Mouse (Mus musculus) liver, embryonic 11.5 days (tissue): ENCODE results near the gene Srpk2. TPM values are rescaled to one million over a fixed set of nuclear protein-coding genes. Genes with fewer than 3 reads are reported as not detected.

Experiments used
- ATAC-seq: fragments of 200-750 bp; cut with Nextera tagmentation; replicated peaks from 2 replicates; pipeline ENCODE4 v1.8.0; 2017; ENCODE audit warnings: moderate number of reproducible peaks, mild to moderate bottlenecking, moderate TSS enrichment, moderate library complexity; ENCODE audit not compliant: low FRiP score
- DNase-seq: peaks from one replicate; pipeline ENCODE4 v3.0.0-alpha.2; 2017; ENCODE audit warnings: low spot score
- H3K27ac ChIP-seq: fragments of 300-500 bp; sonication (generic); 2 replicates; pipeline ENCODE4 v1.5.1; 2014; ENCODE audit warnings: mild to moderate bottlenecking, low read depth, low read length, control low read depth
- H3K27me3 ChIP-seq: fragments of 300-500 bp; sonication (generic); replicated peaks from 2 replicates; pipeline ENCODE4 v1.6.1; 2014; ENCODE audit warnings: low read length, mixed read lengths; ENCODE audit not compliant: control insufficient read depth, insufficient read depth
- H3K36me3 ChIP-seq: fragments of 300-500 bp; sonication (generic); 2 replicates; pipeline ENCODE4 v1.6.1; 2014; ENCODE audit warnings: mild to moderate bottlenecking, low read length, moderate library complexity, mixed read lengths; ENCODE audit not compliant: control insufficient read depth, insufficient read depth
- H3K4me1 ChIP-seq: fragments of 300-500 bp; sonication (generic); replicated peaks from 2 replicates; pipeline ENCODE4 v1.6.1; 2014; ENCODE audit warnings: low read length, mixed read lengths; ENCODE audit not compliant: control insufficient read depth, insufficient read depth
- H3K4me2 ChIP-seq: fragments of 300-500 bp; sonication (generic); 2 replicates; pipeline ENCODE4 v1.6.1; 2014; ENCODE audit warnings: mild to moderate bottlenecking, control low read depth, moderate library complexity
- H3K4me3 ChIP-seq: fragments of 300-500 bp; sonication (generic); 2 replicates; pipeline ENCODE4 v1.5.1; 2014; ENCODE audit warnings: low read depth, low read length, control low read depth
- H3K9ac ChIP-seq: fragments of 300-500 bp; sonication (generic); 2 replicates; pipeline ENCODE4 v1.6.1; 2014; ENCODE audit warnings: low read depth, low read length, control low read depth
- H3K9me3 ChIP-seq: fragments of 300-500 bp; sonication (generic); 2 replicates; pipeline ENCODE4 v1.6.1; 2016; ENCODE audit warnings: low read length, inconsistent platforms, mixed read lengths; ENCODE audit not compliant: control insufficient read depth
- WGBS: fragments of 180-500 bp; shearing (Covaris S2); extraction: QIAGEN DNeasy Blood & Tissue Kit; methylation state at CpG from one replicate; pipeline ENCODE4 v1.1.7; 2014; 5-methylcytosine and 5-hydroxymethylcytosine counted together
- polyA plus RNA-seq: library from polyadenylated mRNA; unstranded; fragments of >200 nt; fragmentation: Nextera tagmentation; extraction: Ambion mirVana; gene quantifications from 2 replicates; pipeline ENCODE4 v1.2.1, GENCODE M21; 2014

Gene Srpk2
- polyA plus RNA-seq, 1 experiment from 2014 or later = 20.7 TPM

DNA sequence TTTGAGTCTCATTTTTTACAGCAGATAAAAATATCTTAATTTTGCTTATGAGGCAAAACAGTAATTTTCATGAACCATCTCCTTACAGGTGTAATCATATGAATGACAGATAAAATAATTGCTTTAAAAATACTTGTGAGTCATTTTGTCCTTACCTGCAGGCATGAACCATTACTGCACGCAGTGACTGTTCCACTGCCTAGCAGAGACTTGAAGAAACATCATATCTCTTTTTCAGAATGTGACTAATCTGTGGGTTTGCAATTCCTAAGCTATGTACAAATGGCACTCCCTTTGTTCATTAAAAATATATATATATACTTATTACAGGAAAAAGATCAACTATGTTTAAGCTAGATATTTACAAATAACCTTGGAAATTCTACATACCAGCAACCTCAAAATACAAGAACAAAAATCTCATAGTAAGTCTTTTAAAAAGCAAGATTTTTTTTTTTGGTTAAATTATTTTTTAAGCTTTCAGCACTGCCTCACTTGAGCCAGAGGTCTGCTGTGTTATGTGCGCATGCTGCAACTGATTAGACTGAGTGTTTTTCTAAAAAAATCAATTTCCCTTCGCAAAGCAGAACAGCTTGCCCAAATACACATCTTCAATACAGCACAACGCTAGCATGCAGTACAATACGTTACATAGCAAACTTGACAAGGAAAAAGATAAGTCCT lies 68.7 kb downstream of the Srpk2 start:
- peak; percentile 46; the same call in 1 of the 2 replicates for ATAC-seq
- peak overlapping the region; percentile 59 for H3K9ac ChIP-seq
- no peaks in the 10 kb centered on the region for H3K9me3 ChIP-seq
- peak overlapping the region; percentile 56 for H3K4me3 ChIP-seq
- WGBS = 39% methylated on average over 5 of the region's 5 CpGs
- H3K4me1 ChIP-seq = 0 out of 2 replicates have a peak, but pooled peaks cover 2% of the 10 kb centered on the region
- H3K36me3 ChIP-seq = no peaks in the 10 kb centered on the region
- no peak for DNase-seq
- peak overlapping the region; percentile 61 for H3K27ac ChIP-seq
- H3K4me2 ChIP-seq = peak overlapping the region; percentile 74
- no peaks in the 10 kb centered on the region for H3K27me3 ChIP-seq

DNA sequence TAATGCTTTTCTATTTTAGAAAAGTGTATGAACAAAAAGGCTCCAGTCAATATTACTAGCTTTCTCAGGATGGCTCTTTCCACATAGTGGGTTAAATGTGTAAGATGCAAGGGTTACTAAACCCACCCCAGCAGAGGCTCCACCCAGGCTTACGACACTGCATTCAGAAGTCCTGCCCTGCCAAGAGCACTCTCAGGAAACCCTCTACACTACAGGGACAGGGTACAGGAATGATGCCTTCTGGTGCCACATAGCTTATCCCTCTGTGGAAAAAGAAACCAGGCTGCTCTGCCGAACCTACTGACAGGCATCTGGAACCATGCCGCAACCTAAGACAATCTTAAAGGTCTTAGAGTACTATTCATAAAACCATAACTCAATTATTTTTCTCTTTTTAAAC lies 71.6 kb downstream of the Srpk2 start:
- Histone ChIP-seq H3K27ac (no peak overlapping the region), H3K9ac (no peak overlapping the region), H3K4me3 (no peak overlapping the region), H3K4me2 (no peak overlapping the region), H3K4me1 (0 out of 2 replicates have a peak, but pooled peaks cover 2% of the 10 kb centered on the region), H3K36me3 (no peaks in the 10 kb centered on the region), H3K9me3 (no peaks in the 10 kb centered on the region), H3K27me3 (no peaks in the 10 kb centered on the region)
- WGBS = 84% methylated on average over 3 of the region's 3 CpGs
- ATAC-seq (no peak), DNase-seq (no peak)

DNA sequence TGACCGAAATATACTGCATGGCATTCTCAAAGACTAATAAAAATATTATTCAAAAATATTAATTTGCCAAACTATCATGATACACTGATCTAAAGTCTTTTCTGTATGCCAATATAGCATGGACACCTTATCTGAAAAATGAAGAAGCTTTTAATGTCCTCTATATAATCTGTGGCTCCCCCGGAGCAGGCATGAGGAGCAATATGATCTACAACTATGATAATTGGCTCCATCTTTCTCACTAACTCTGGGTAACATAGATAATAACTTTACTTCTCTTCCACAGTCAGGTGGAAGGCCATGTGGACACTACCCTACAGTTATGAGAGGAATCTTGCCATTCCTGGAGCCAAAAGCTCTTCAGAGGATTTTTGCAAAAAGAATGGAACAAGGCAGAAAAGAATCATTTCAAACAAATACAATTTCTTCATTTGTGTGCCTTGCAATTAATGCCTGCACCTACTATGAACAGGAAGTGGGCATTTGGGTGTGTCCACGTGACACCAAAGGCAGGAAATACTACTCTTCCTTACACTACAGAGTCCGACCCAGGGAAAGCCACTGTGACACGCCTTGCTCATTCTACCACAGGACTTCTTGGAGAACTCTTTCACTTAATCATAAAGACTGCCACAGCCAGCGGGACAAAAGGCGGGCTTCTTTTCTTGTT lies 80.2 kb downstream of the Srpk2 start:
- peak overlapping the region; percentile 40 for H3K4me2 ChIP-seq
- H3K36me3 ChIP-seq = no peaks in the 10 kb centered on the region
- ATAC-seq = peak; percentile 39
- no peaks in the 10 kb centered on the region for H3K27me3 ChIP-seq
- peaks cover 5% of the 10 kb centered on the region; the same call in 1 of the 2 replicates for H3K4me1 ChIP-seq
- no peak overlapping the region for H3K27ac ChIP-seq
- DNase-seq = no peak
- H3K9ac ChIP-seq = no peak overlapping the region
- no peaks in the 10 kb centered on the region for H3K9me3 ChIP-seq
- H3K4me3 ChIP-seq = no peak overlapping the region
- 50% methylated on average over 7 of the region's 7 CpGs for WGBS

DNA sequence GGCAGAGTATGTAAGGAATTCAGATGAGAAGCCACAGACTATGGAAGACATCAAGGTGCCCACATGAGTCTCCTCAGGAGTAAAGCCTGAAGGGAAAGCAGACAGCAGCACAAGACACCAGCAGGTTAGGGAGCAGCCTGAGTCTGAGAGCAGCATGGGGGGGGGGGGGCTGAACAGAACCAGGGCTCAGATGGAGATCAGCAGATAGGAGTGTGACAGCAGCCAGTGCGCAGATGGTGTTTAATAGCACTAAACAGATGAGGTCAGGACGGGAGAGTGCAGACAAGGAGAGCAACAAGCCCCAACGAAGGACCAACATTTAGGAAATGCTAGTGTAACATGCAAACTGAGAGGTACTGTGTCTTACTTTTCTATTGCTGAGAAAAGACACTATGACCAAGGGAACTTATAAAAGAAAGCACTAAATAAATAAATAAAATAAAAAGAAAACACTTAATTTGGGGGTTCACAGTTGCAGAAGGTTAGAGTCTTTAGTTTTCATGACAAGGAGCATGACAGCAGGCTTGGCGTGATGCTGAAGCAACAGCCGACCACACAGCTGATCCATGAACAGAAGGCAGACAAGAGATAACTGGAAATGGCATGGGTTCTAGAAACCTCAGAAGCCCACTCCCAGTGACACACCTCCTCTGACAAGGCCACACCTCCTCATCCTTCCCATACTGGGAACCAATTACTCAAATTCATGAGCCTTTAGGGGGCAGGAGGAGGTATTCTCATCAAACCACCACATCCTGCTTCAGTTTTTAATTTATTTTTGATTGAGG lies 84.5 kb downstream of the Srpk2 start:
- no peak overlapping the region for H3K4me2 ChIP-seq
- H3K27ac ChIP-seq = no peak overlapping the region
- ATAC-seq (no peak), DNase-seq (no peak)
- 63% methylated on average over 5 of the region's 5 CpGs for WGBS
- no peaks in the 10 kb centered on the region for H3K36me3 ChIP-seq
- H3K9ac ChIP-seq = no peak overlapping the region
- no peak overlapping the region for H3K4me3 ChIP-seq
- H3K9me3 ChIP-seq = no peaks in the 10 kb centered on the region
- no peaks in the 10 kb centered on the region for H3K27me3 ChIP-seq
- peaks cover 19% of the 10 kb centered on the region for H3K4me1 ChIP-seq

DNA sequence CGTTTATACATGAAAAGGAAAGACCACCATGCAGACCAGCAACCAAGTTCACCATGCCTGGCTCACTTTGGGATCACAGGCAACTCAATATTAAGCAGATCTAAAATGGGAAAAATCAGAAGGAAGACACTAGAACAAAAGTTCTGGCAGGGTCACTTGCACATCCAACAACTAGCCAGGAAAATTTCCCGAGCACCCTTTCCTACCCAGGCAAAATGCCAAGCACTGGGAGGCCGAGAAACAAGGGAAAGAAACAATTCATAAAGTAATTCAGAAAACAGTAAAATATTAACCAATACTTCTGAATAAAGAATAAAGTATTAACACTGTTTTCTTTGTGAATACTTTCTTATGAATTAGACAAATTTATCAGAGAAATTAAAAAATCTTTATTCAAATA lies 85.2 kb downstream of the Srpk2 start:
- Histone ChIP-seq H3K9me3 (no peaks in the 10 kb centered on the region), H3K4me2 (no peak overlapping the region), H3K27ac (no peak overlapping the region), H3K36me3 (no peaks in the 10 kb centered on the region), H3K27me3 (no peaks in the 10 kb centered on the region), H3K9ac (no peak overlapping the region), H3K4me1 (peaks cover 15% of the 10 kb centered on the region), H3K4me3 (no peak overlapping the region)
- no peak for ATAC-seq
- DNase-seq = no peak
- WGBS = 72% methylated on average over 3 of the region's 3 CpGs

DNA sequence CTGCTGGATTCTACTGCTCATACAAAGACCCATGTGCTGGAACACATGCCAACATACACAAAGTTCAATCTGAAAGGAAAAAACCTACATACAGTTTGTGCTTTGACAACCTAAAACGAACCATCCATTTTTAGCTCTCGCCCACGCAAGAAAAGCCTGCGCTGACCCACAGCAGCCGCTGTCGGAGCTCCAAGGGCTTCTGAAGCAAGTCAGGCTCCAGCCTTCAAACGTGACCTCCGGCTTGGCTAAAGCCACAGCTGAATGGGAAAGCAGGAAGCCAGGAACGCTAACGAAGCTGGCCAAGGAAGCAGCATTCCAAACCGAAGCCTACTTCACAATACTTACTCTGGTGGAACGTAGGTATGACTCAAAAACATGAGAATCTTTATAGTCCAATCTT lies 85.9 kb downstream of the Srpk2 start:
- Histone ChIP-seq H3K9ac (no peak overlapping the region), H3K4me3 (no peak overlapping the region), H3K36me3 (no peaks in the 10 kb centered on the region), H3K4me1 (peaks cover 14% of the 10 kb centered on the region), H3K27me3 (no peaks in the 10 kb centered on the region), H3K27ac (no peak overlapping the region), H3K9me3 (no peaks in the 10 kb centered on the region), H3K4me2 (no peak overlapping the region)
- WGBS = 71% methylated on average over 12 of the region's 12 CpGs
- no peak for ATAC-seq
- DNase-seq = no peak

DNA sequence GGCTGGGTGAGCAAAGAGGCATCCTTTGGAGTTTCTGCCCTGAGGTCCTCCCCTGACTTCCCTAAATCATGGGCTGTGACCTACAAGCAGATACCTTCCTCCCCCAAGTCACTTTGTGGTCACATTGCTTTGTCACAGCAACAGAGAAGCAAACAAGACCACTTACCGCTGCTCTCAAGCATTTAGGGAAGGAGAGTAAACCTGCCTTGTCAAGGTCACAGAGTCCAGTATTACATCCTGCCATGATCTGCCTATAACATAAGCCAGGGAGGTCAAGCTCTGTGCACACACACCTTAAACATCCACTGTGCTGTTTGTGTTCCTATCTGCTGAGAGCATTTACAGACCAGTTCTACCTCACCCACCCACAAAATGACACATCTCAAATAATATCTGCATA lies 86.4 kb downstream of the Srpk2 start:
- Histone ChIP-seq H3K36me3 (no peaks in the 10 kb centered on the region), H3K4me1 (peaks cover 14% of the 10 kb centered on the region), H3K27me3 (no peaks in the 10 kb centered on the region), H3K9ac (no peak overlapping the region), H3K4me3 (no peak overlapping the region), H3K4me2 (no peak overlapping the region), H3K27ac (no peak overlapping the region), H3K9me3 (no peaks in the 10 kb centered on the region)
- ATAC-seq (peak; percentile 67), DNase-seq (no peak)
- 19% methylated on average over 1 of the region's 1 CpGs for WGBS

DNA sequence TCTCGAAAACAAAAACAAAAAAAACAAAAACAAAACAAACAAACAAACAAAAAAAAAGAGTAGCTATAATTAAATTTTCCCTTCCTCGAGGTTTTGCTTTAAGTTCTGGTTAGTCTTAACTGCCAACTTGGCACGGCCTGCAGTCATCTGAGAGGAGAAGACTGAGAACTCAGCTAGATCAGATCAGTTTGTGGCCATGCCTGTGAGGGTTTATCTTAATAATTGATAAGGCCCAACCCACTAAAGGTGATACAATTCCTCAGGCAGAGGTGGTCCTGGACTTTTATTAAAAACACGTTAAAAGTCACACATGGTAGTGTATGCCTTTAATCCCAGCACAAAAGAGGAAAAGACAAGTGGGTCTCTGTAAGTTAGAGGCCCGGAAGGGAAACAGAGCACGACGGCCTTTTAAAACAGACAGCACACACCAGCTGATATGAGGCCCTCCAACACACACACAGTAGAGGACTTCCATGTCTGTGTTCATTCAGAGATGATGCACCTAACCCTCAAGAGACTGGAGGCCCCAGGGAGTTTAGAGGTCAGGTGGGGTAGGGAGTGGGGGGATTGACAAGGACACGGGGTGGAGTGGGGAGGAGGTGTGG lies 87.1 kb downstream of the Srpk2 start:
- H3K36me3 ChIP-seq = no peaks in the 10 kb centered on the region
- H3K9ac ChIP-seq = no peak overlapping the region
- no peak overlapping the region for H3K4me2 ChIP-seq
- no peaks in the 10 kb centered on the region for H3K27me3 ChIP-seq
- H3K4me1 ChIP-seq = peaks cover 14% of the 10 kb centered on the region
- no peak for ATAC-seq
- H3K9me3 ChIP-seq = no peaks in the 10 kb centered on the region
- no peak overlapping the region for H3K27ac ChIP-seq
- no peak overlapping the region for H3K4me3 ChIP-seq
- WGBS = 62% methylated on average over 8 of the region's 8 CpGs
- DNase-seq = no peak
